Mouse (Mus musculus) C2C12 (cell line): Measurements from ENCODE around the gene Gm15737. TPM values are rescaled to one million over a fixed set of nuclear protein-coding genes. Genes with fewer than 3 reads are reported as not detected.

Source experiments
- H3K27me3 ChIP-seq: one replicate; pipeline ENCODE4 v1.6.1; 2011; ENCODE audit not compliant: control insufficient read depth, insufficient read depth, insufficient read length
- H3K36me3 ChIP-seq: one replicate; pipeline ENCODE4 v1.6.1; 2011; ENCODE audit not compliant: control insufficient read depth, insufficient read depth
- H3K4me3 ChIP-seq: one replicate; pipeline ENCODE4 v1.5.1; 2011; ENCODE audit warnings: mild to moderate bottlenecking, control low read depth; ENCODE audit not compliant: poor library complexity, insufficient read depth, severe bottlenecking
- H3K79me2 ChIP-seq: one replicate; pipeline ENCODE4 v1.6.1; 2011; ENCODE audit not compliant: control insufficient read depth, insufficient read depth
- H3K79me3 ChIP-seq: one replicate; pipeline ENCODE4 v1.6.1; 2011; ENCODE audit warnings: low read depth, control low read depth
- H3ac ChIP-seq: one replicate; pipeline ENCODE3; 2011; ENCODE audit warnings: low read depth; ENCODE audit not compliant: control insufficient read depth, insufficient read length
- CEBPB ChIP-seq: IDR thresholded peaks from one replicate; pipeline ENCODE4 v1.6.1; 2011; ENCODE audit warnings: low read depth, mild to moderate bottlenecking, control low read depth, moderate library complexity
- CTCF ChIP-seq: IDR thresholded peaks from one replicate; pipeline ENCODE4 v1.5.1; 2011; ENCODE audit not compliant: control insufficient read depth, insufficient read depth, insufficient read length
- FOSL1 ChIP-seq: IDR thresholded peaks from one replicate; pipeline ENCODE4 v1.8.0; 2011; ENCODE audit warnings: mild to moderate bottlenecking, low read length; ENCODE audit not compliant: poor library complexity, insufficient read depth, severe bottlenecking
- MAX ChIP-seq: IDR thresholded peaks from one replicate; pipeline ENCODE4 v1.6.1; 2011; ENCODE audit warnings: mild to moderate bottlenecking, control low read depth
- MYOD1 ChIP-seq: IDR thresholded peaks from one replicate; pipeline ENCODE4 v1.6.1; 2011; ENCODE audit warnings: low read depth; ENCODE audit not compliant: control insufficient read depth, insufficient read length
- MYOG ChIP-seq: IDR thresholded peaks from one replicate; pipeline ENCODE4 v1.6.1; 2011; ENCODE audit not compliant: control insufficient read depth, insufficient read length; ENCODE audit errors: extremely low read depth
- USF1 ChIP-seq: IDR thresholded peaks from one replicate; pipeline ENCODE4 v1.6.1; 2011; ENCODE audit warnings: low read depth, mild to moderate bottlenecking, control low read depth, moderate library complexity
- polyA plus RNA-seq: library from polyadenylated mRNA; unstranded; fragments of >200 nt; fragmentation: generic; extraction: Trizol; gene quantifications from one replicate; pipeline ENCODE4 v1.2.1, GENCODE M21; 2012; ENCODE audit warnings: missing spikeins

The Gm15737 gene
- polyA plus RNA-seq, 1 experiment = not detected

GRCm38 (mm10) chr6:92829148-92829547 lies 40.0 kb upstream of the Gm15737 start:
- Histone ChIP-seq H3K4me3 (no peak overlapping the region), H3K79me2 (no peaks in the 10 kb centered on the region), H3ac (no peak overlapping the region), H3K79me3 (no peaks in the 10 kb centered on the region), H3K27me3 (no peaks in the 10 kb centered on the region), H3K36me3 (no peaks in the 10 kb centered on the region)
- TF ChIP-seq CEBPB (no peak), CTCF (no peak), MYOG (no peak), MYOD1 (no peak), USF1 (no peak), FOSL1 (no peak), MAX (no peak)

- Histone ChIP-seq H3K36me3 (no peaks in the 10 kb centered on the region), H3ac (no peak overlapping the region), H3K27me3 (no peaks in the 10 kb centered on the region)
Measured at GRCm38 (mm10) chr6:92831106-92831505, 38.1 kb upstream of the Gm15737 start.

GRCm38 (mm10) chr6:92842000-92842399 lies 27.2 kb upstream of the Gm15737 start:
- Histone ChIP-seq H3K36me3 (no peaks in the 10 kb centered on the region), H3K79me2 (no peaks in the 10 kb centered on the region), H3K27me3 (no peaks in the 10 kb centered on the region), H3K4me3 (no peak overlapping the region), H3K79me3 (no peaks in the 10 kb centered on the region), H3ac (no peak overlapping the region)
- TF ChIP-seq CTCF (no peak), CEBPB (no peak), MYOD1 (no peak), FOSL1 (no peak), MAX (no peak), USF1 (no peak), MYOG (no peak)

More at GRCm38 (mm10) chr6:92831106-92831505, 38.1 kb upstream of the Gm15737 start:
- Histone ChIP-seq H3K79me3 (no peaks in the 10 kb centered on the region), H3K79me2 (no peaks in the 10 kb centered on the region), H3K4me3 (no peak overlapping the region)
- TF ChIP-seq MYOG (no peak), CEBPB (no peak), FOSL1 (no peak), CTCF (no peak), USF1 (no peak), MAX (no peak), MYOD1 (no peak)

DNA sequence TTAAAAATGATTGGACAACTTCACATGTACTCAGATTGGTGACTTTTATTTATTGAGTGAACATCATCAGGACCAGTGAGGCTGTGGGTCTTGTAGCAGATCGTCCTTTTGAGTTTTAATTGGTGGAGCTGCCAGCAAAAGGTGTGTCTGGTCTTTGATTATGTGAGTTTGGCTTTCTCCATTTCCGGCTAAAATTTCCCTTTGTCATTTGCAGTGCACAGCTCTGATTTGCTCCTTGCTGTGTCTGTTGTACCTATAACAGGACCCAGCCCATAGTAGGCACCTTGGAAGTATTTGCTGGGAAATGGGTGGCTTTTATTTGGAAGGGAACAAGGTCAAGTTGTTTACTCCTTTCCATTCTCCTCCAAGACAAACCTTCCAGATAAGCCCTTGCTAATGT lies 25.7 kb upstream of the Gm15737 start:
- Histone ChIP-seq H3K79me3 (no peaks in the 10 kb centered on the region), H3ac (no peak overlapping the region), H3K36me3 (no peaks in the 10 kb centered on the region), H3K79me2 (no peaks in the 10 kb centered on the region), H3K27me3 (no peaks in the 10 kb centered on the region), H3K4me3 (no peak overlapping the region)
- TF ChIP-seq CEBPB (no peak), FOSL1 (no peak), USF1 (no peak), CTCF (no peak), MYOG (no peak), MAX (no peak), MYOD1 (no peak)

DNA sequence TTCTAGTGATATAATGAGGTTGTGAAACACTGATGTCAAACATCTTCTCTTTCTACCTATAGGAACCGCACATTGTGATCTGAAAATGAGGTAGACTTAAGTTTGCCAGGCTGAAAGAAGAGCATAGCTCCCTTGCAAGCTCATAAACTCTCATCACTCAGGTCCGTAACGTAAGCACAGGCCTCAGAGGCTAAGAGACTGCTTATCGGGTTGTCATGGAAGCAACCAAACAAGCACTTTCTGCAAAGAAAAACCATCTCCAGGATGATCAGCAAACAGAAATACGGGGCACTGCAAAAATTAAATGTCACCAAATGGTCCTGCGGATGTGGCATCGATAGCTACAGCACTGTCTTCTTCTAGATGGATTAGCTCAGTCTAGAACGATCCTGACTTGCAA lies 23.3 kb upstream of the Gm15737 start:
- Histone ChIP-seq H3K4me3 (no peak overlapping the region), H3K79me3 (no peaks in the 10 kb centered on the region), H3K36me3 (no peaks in the 10 kb centered on the region), H3ac (no peak overlapping the region), H3K27me3 (no peaks in the 10 kb centered on the region), H3K79me2 (no peaks in the 10 kb centered on the region)
- TF ChIP-seq FOSL1 (no peak), MYOG (no peak), MYOD1 (no peak), CEBPB (no peak), CTCF (no peak), USF1 (no peak), MAX (no peak)

DNA sequence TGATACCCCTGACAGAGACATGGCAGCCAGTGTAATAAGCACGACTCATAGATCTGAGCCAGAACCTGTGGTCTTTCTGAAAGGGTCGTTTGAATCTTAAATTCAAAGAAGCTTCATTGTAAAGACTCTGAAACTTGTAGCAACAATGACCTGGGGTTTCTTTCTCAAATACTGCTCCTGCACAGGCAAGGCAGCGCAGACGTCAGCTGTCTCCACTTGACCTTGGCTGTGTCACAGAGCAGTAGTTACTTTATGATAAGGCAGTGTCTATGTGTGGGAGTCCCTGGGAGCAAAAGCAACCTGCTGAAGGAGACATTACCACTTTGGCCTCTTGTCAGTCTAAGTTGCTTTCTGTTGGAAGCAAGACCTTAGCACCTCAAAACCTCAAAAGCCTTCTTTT lies 22.5 kb upstream of the Gm15737 start:
- H3K4me3 ChIP-seq = no peak overlapping the region
- no peak for TF ChIP-seq MAX
- no peak for TF ChIP-seq CEBPB
- no peak for TF ChIP-seq CTCF
- TF ChIP-seq USF1 = no peak
- no peak for TF ChIP-seq MYOD1
- no peak for TF ChIP-seq MYOG
- TF ChIP-seq FOSL1 = no peak
- H3K79me2 ChIP-seq = no peaks in the 10 kb centered on the region
- H3ac ChIP-seq = no peak overlapping the region
- no peaks in the 10 kb centered on the region for H3K27me3 ChIP-seq
- no peaks in the 10 kb centered on the region for H3K79me3 ChIP-seq
- H3K36me3 ChIP-seq = no peaks in the 10 kb centered on the region
